Mouse (Mus musculus): ENCODE measurements at regions not wholly inside any gene's neighbourhood (a gene's known extent, or its start where the extent isn't known, plus 50 kb on each side); places are given as distances from the start of the nearest gene placed in this dataset.

DNA sequence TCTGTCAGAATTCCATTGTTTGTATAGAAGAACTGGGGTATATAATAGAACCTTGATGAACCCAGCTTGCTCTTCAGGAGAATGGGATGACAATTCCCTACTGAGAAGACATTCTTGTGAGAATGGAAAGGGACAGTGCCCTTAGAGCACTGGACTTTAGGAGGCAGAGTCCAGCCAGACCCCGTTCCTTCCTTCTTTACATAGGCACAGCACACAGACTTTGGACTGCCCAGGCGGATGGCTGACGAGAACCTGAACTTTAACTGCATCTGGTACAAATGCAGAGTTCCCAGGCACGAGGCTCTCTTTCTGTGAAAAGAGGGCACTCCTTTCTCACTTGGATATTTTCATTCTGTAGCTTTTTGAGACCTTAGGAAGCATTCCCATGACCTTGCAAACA lies 197.4 kb upstream of the Dkk2 start:
- TF ChIP-seq POLR2AphosphoS2 (IDR thresholded peaks at IDR 0.05; ENCODE audit: insufficient read length, low read depth) (no peak), TCF12 (IDR thresholded peaks at IDR 0.05; ENCODE audit: insufficient read depth, poor library complexity, severe bottlenecking) (no peak), POLR2A (IDR thresholded peaks at IDR 0.05; ENCODE audit: insufficient read length, low read depth) (no peak), MYOG (IDR thresholded peaks at IDR 0.05; ENCODE audit: control insufficient read depth in 1 of 3, insufficient read depth in 1 of 3, insufficient read length in 2 of 3, low read depth in 2 of 3) (no peak), USF1 (IDR thresholded peaks at IDR 0.05; ENCODE audit: low read depth) (no peak)
